Mouse (Mus musculus) liver, embryonic 13.5 days (tissue): ENCODE measurements at regions not wholly inside any gene's neighbourhood (a gene's known extent, or its start where the extent isn't known, plus 50 kb on each side); places are given as distances from the start of the nearest gene placed in this dataset.

Source experiments
- ATAC-seq: fragments of 200-750 bp; cut with Nextera tagmentation; 2 replicates; pipeline ENCODE4 v1.8.0; 2017; ENCODE audit warnings: low read depth, mild to moderate bottlenecking, moderate number of reproducible peaks, moderate library complexity
- DNase-seq: peaks from one replicate; pipeline ENCODE4 v3.0.0; 2022
- H3K27ac ChIP-seq: fragments of 300-500 bp; sonication (generic); 2 replicates; pipeline ENCODE4 v1.5.1; 2015; ENCODE audit warnings: moderate library complexity, mild to moderate bottlenecking, inconsistent platforms
- H3K27me3 ChIP-seq: fragments of 300-500 bp; sonication (generic); 2 replicates; pipeline ENCODE4 v1.6.1; 2015; ENCODE audit warnings: mild to moderate bottlenecking, inconsistent platforms
- H3K36me3 ChIP-seq: fragments of 300-500 bp; sonication (generic); 2 replicates; pipeline ENCODE4 v1.6.1; 2015; ENCODE audit warnings: mild to moderate bottlenecking, inconsistent platforms
- H3K4me1 ChIP-seq: fragments of 300-500 bp; sonication (generic); replicated peaks from 2 replicates; pipeline ENCODE4 v1.6.1; 2015; ENCODE audit warnings: inconsistent platforms
- H3K4me2 ChIP-seq: fragments of 300-500 bp; sonication (generic); 2 replicates; pipeline ENCODE4 v1.6.1; 2015; ENCODE audit warnings: inconsistent platforms, mild to moderate bottlenecking, moderate library complexity
- H3K4me3 ChIP-seq: fragments of 300-500 bp; sonication (generic); replicated peaks from 2 replicates; pipeline ENCODE4 v1.5.1; 2015; ENCODE audit warnings: mild to moderate bottlenecking, inconsistent platforms
- H3K9ac ChIP-seq: fragments of 300-500 bp; sonication (generic); 2 replicates; pipeline ENCODE4 v1.6.1; 2015; ENCODE audit warnings: mild to moderate bottlenecking, inconsistent platforms
- H3K9me3 ChIP-seq: fragments of 300-500 bp; sonication (generic); replicated peaks from 2 replicates; pipeline ENCODE4 v1.6.1; 2016; ENCODE audit warnings: inconsistent platforms
- WGBS: fragments of 180-500 bp; shearing (Covaris S2); methylation state at CpG from one replicate; pipeline ENCODE4 v1.1.7; 2015; ENCODE audit not compliant: insufficient replicate concordance; 5-methylcytosine and 5-hydroxymethylcytosine counted together

DNA sequence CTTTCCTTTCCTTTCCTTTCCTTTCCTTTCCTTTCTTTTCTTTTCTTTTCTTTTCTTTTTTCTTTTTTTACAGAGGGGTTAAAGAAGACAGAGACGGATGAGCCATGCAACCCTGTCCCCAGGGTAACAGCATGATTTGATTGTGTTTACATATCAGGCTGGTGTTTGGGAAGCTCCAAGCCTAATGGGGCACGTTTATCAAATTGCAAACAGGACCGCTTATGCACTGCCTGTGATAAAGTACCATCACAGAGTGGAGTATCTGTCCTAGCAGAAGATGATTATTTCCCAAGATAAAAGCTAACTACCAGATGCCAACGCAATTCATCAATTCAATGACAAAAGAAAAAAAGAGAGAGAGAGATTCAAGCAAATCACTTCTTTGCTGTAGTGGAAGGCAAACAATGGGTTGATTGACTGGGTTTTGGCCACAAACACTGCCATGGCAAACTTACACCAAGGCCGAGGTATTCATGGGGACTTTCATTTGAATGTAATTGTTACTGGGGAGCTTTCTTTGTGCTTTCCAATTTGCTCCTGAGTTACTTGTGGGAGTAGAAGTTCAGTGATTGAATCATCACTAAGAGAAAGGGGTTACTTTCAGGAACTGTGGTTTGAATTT, 1450.1 kb downstream of the Slc22a22 start:
- Histone ChIP-seq H3K27ac (no peak overlapping the region), H3K4me3 (no peak overlapping the region), H3K4me2 (no peak overlapping the region), H3K9ac (no peak overlapping the region), H3K36me3 (no peaks in the 10 kb centered on the region), H3K9me3 (no peaks in the 10 kb centered on the region), H3K27me3 (no peaks in the 10 kb centered on the region), H3K4me1 (no peaks in the 10 kb centered on the region)
- DNase-seq (no peak), ATAC-seq (no peak)
- 41% methylated on average over 5 of the region's 5 CpGs for WGBS

DNA sequence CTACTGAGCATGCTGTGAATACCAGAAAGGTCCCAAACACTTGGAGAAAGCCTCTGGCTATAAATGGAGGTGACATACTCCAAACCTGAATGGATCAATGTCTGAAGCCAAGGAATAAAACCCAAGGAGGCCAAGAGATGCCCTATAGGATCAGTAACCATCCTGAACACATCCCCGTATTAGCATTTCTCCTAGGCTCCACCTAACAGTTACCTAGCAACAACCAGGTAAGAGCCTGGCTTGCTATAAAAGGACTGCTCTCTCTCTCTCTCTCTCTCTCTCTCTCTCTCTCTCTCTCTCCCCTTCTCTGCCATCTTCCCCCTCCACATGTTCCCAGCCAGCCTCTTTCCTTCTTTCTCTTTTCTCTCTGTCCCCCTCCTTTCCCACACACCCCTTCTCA, 1452.7 kb downstream of the Slc22a22 start:
- DNase-seq (no peak), ATAC-seq (no peak)
- Histone ChIP-seq H3K36me3 (no peaks in the 10 kb centered on the region), H3K4me3 (no peak overlapping the region), H3K4me1 (no peaks in the 10 kb centered on the region), H3K4me2 (no peak overlapping the region), H3K27me3 (no peaks in the 10 kb centered on the region), H3K27ac (no peak overlapping the region), H3K9me3 (no peaks in the 10 kb centered on the region), H3K9ac (no peak overlapping the region)
- 72% methylated on average over 1 of the region's 1 CpGs for WGBS

- no peaks in the 10 kb centered on the region for H3K9me3 ChIP-seq
- no peaks in the 10 kb centered on the region for H3K27me3 ChIP-seq
- no peak overlapping the region for H3K9ac ChIP-seq
- no peak overlapping the region for H3K4me2 ChIP-seq
- H3K36me3 ChIP-seq: no peaks in the 10 kb centered on the region
- WGBS: 65% methylated on average over 5 of the region's 5 CpGs
- H3K4me1 ChIP-seq: no peaks in the 10 kb centered on the region
- ATAC-seq (no peak), DNase-seq (no peak)
- no peak overlapping the region for H3K27ac ChIP-seq
- H3K4me3 ChIP-seq: no peak overlapping the region
These were observed 1453.5 kb downstream of the Slc22a22 start for GRCm38 (mm10) chr15:56023862-56024484.

DNA sequence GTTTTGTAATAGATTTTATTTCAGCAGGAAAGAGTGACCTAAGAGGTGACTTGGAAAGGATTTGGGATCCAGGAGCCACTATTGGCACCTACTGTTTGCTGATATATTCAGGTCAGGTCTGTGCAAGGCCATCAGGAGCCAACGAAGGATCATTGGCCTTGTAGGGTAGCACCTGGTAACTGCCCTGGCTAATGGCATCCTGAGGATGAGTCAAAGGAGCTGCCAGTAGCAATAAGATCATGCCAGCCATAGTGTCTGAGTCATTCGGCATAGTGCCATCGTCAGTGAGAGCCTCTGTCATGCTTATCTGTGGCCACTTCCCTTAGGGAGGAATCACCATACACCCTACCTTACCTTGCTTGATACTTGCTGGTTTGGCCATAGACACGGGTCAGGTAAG, 1455.1 kb downstream of the Slc22a22 start:
- DNase-seq: no peak
- Histone ChIP-seq H3K4me2 (no peak overlapping the region), H3K27ac (no peak overlapping the region), H3K9me3 (no peaks in the 10 kb centered on the region), H3K27me3 (no peaks in the 10 kb centered on the region), H3K4me1 (no peaks in the 10 kb centered on the region), H3K9ac (no peak overlapping the region), H3K4me3 (no peak overlapping the region), H3K36me3 (no peaks in the 10 kb centered on the region)
- WGBS: 64% methylated on average over 4 of the region's 4 CpGs
- ATAC-seq: no peak

DNA sequence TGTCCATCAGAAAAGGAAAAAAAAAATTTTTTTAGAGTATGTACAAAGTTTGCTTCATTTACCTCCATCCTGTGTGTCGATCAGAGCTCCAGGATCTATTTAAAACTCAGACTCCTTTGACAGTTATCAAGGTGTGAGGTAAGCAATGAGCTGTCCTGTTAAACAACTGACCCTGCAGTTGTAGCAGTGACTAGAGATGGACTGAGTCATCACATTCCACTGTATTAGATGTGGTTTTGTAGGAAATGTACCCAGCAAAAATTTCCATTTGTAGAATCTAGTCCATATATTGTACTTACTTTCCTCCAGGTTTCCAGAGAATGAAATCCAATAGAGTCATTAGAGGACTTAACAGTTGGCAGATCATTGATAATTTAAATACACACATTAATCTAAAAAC, 1459.3 kb downstream of the Slc22a22 start:
- H3K9me3 ChIP-seq: no peaks in the 10 kb centered on the region
- H3K4me2 ChIP-seq: no peak overlapping the region
- WGBS: 44% methylated on average over 1 of the region's 1 CpGs
- DNase-seq (no peak), ATAC-seq (no peak)
- no peak overlapping the region for H3K4me3 ChIP-seq
- H3K36me3 ChIP-seq: no peaks in the 10 kb centered on the region
- no peak overlapping the region for H3K27ac ChIP-seq
- no peaks in the 10 kb centered on the region for H3K27me3 ChIP-seq
- H3K4me1 ChIP-seq: no peaks in the 10 kb centered on the region
- H3K9ac ChIP-seq: no peak overlapping the region

DNA sequence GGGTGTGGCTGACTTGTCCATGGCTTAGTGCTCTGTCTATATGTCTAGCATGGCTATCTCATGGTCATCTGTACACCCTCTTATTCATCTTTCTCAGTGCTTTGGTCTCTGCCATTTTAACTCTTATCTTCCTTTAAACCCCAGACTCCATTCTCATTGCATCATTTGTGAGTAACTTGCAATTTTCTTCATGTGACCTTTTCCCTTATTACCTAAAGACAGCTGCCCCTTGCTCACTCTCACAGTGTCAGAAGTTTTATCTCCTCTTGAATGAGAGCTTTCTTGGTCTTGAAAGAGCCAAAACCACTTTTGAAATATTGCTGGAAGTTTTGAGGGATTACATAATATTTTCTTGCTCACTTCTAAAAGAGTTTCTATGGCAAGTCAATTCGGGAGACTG, 1459.9 kb downstream of the Slc22a22 start:
- Histone ChIP-seq H3K4me1 (no peaks in the 10 kb centered on the region), H3K4me2 (no peak overlapping the region), H3K27ac (no peak overlapping the region), H3K9ac (no peak overlapping the region), H3K36me3 (no peaks in the 10 kb centered on the region), H3K27me3 (no peaks in the 10 kb centered on the region), H3K4me3 (no peak overlapping the region), H3K9me3 (no peaks in the 10 kb centered on the region)
- DNase-seq (no peak), ATAC-seq (no peak)
- WGBS: 70% methylated on average over 1 of the region's 1 CpGs

GRCm38 (mm10) chr15:56016070-56016469, 1461.4 kb downstream of the Slc22a22 start:
- WGBS: 61% methylated on average over 1 of the region's 1 CpGs
- no peak for ATAC-seq

DNA sequence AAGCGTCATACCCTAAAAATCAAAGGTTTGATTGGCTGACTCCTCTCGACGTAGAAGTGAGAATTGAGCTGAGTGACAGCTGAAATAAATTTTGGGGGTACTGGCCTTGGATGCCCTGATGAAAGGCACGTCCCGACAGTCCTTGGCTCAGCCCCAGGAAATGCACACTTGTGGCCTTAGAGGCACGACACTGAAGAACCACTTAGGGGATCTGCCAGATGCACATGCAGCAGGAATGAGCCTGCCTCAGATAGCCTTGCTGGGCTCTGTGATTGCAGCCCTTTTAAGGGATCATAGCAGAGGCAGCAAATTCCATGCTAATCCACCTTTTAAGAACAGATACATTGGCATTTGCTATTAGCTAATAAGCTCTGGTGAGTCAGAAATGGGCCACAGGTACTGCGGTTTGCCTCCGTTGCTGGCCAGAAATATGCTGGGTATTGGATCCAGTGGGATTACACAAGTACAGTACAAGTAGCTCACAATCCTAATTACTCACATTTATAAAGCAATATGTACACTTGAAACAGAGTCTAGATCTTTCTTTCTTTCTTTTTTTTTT, 1463.3 kb downstream of the Slc22a22 start:
- H3K4me1 ChIP-seq: no peaks in the 10 kb centered on the region
- no peak overlapping the region for H3K27ac ChIP-seq
- DNase-seq (no peak), ATAC-seq (no peak)
- H3K4me3 ChIP-seq: no peak overlapping the region
- H3K36me3 ChIP-seq: no peaks in the 10 kb centered on the region
- WGBS: 60% methylated on average over 8 of the region's 8 CpGs
- no peak overlapping the region for H3K9ac ChIP-seq
- H3K4me2 ChIP-seq: no peak overlapping the region
- no peaks in the 10 kb centered on the region for H3K27me3 ChIP-seq
- H3K9me3 ChIP-seq: no peaks in the 10 kb centered on the region

More at GRCm38 (mm10) chr15:56016070-56016469, 1461.4 kb downstream of the Slc22a22 start:
- no peak overlapping the region for H3K4me3 ChIP-seq
- DNase-seq: no peak
- H3K4me1 ChIP-seq: no peaks in the 10 kb centered on the region
- no peaks in the 10 kb centered on the region for H3K9me3 ChIP-seq
- no peak overlapping the region for H3K9ac ChIP-seq
- no peak overlapping the region for H3K4me2 ChIP-seq
- no peak overlapping the region for H3K27ac ChIP-seq
- no peaks in the 10 kb centered on the region for H3K27me3 ChIP-seq
- H3K36me3 ChIP-seq: no peaks in the 10 kb centered on the region

- no peak overlapping the region for H3K9ac ChIP-seq
- no peak overlapping the region for H3K27ac ChIP-seq
- ATAC-seq (no peak), DNase-seq (no peak)
- no peaks in the 10 kb centered on the region for H3K36me3 ChIP-seq
- 69% methylated on average over 5 of the region's 5 CpGs for WGBS
- no peaks in the 10 kb centered on the region for H3K9me3 ChIP-seq
- no peak overlapping the region for H3K4me3 ChIP-seq
- no peaks in the 10 kb centered on the region for H3K4me1 ChIP-seq
- no peak overlapping the region for H3K4me2 ChIP-seq
- no peaks in the 10 kb centered on the region for H3K27me3 ChIP-seq
These were observed 1468.7 kb downstream of the Slc22a22 start for GRCm38 (mm10) chr15:56008603-56009174.

DNA sequence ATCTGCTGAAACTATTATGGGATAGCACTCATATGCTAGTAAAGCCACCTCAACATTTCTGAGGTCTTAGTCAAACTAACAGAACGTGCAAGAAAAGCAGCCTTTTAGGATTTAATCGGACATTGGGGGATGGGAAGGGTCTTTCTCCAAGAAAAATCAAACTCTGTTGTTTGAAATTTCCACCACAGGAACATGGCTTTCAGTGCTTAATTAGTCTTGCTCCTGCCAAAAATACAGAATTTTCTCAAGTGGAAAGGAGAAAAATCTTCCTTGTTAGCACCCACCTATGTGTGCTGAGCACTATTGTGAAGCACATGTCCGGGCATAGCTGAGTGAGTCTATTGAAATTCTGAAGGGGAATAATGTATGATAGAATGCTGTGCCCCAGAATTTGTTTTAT, 1470.0 kb downstream of the Slc22a22 start:
- no peaks in the 10 kb centered on the region for H3K9me3 ChIP-seq
- ATAC-seq (no peak), DNase-seq (no peak)
- no peaks in the 10 kb centered on the region for H3K4me1 ChIP-seq
- H3K27me3 ChIP-seq: no peaks in the 10 kb centered on the region
- 59% methylated on average over 3 of the region's 3 CpGs for WGBS
- H3K4me2 ChIP-seq: no peak overlapping the region
- H3K36me3 ChIP-seq: no peaks in the 10 kb centered on the region
- no peak overlapping the region for H3K4me3 ChIP-seq
- no peak overlapping the region for H3K9ac ChIP-seq
- H3K27ac ChIP-seq: no peak overlapping the region

- no peak for DNase-seq
- Histone ChIP-seq H3K4me1 (no peaks in the 10 kb centered on the region), H3K27me3 (no peaks in the 10 kb centered on the region), H3K27ac (no peak overlapping the region), H3K4me3 (no peak overlapping the region), H3K36me3 (no peaks in the 10 kb centered on the region), H3K4me2 (no peak overlapping the region), H3K9ac (no peak overlapping the region), H3K9me3 (no peaks in the 10 kb centered on the region)
- no peak for ATAC-seq
- 79% methylated on average over 8 of the region's 8 CpGs for WGBS
These were observed 1472.1 kb downstream of the Slc22a22 start for GRCm38 (mm10) chr15:56005361-56005760.

GRCm38 (mm10) chr15:56003921-56004320, 1473.5 kb downstream of the Slc22a22 start:
- no peak overlapping the region for H3K4me2 ChIP-seq
- H3K27ac ChIP-seq: no peak overlapping the region
- WGBS: 66% methylated on average over 3 of the region's 3 CpGs
- no peaks in the 10 kb centered on the region for H3K36me3 ChIP-seq
- no peaks in the 10 kb centered on the region for H3K9me3 ChIP-seq
- DNase-seq: no peak
- H3K4me1 ChIP-seq: no peaks in the 10 kb centered on the region
- H3K9ac ChIP-seq: no peak overlapping the region
- no peak for ATAC-seq
- H3K27me3 ChIP-seq: no peaks in the 10 kb centered on the region
- no peak overlapping the region for H3K4me3 ChIP-seq
